Mouse (Mus musculus): Measurements from ENCODE around the gene Atp6v1g1. TPM values are rescaled to one million over a fixed set of nuclear protein-coding genes. Genes with fewer than 3 reads are reported as not detected.

The Atp6v1g1 gene
- polyA plus RNA-seq, 1 experiment, result 83.4 TPM

DNA sequence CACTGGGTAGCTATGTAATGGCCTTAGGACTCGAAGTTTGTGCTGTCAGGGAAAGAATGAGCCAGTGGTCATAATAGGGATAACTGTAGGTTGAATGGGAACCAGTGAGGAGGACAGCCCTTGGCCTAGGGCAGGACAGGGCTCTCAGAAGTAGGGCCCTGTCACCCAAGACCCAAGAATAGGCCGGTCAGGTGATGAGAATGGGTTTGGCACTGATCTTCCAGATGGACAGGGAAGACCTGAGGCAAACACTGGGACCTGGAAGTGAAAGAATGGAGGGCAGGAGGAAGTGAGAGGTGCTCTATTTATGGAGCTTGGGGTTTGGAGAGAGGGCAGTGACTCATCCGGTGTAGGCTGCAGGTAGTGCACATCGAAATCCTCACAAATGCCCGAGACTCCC is 12.1 kb downstream of the Atp6v1g1 start:
- peaks cover 28% of the 10 kb centered on the region for H3K4me1 ChIP-seq (ENCODE audit: control insufficient read depth, insufficient read depth, low read length)

DNA sequence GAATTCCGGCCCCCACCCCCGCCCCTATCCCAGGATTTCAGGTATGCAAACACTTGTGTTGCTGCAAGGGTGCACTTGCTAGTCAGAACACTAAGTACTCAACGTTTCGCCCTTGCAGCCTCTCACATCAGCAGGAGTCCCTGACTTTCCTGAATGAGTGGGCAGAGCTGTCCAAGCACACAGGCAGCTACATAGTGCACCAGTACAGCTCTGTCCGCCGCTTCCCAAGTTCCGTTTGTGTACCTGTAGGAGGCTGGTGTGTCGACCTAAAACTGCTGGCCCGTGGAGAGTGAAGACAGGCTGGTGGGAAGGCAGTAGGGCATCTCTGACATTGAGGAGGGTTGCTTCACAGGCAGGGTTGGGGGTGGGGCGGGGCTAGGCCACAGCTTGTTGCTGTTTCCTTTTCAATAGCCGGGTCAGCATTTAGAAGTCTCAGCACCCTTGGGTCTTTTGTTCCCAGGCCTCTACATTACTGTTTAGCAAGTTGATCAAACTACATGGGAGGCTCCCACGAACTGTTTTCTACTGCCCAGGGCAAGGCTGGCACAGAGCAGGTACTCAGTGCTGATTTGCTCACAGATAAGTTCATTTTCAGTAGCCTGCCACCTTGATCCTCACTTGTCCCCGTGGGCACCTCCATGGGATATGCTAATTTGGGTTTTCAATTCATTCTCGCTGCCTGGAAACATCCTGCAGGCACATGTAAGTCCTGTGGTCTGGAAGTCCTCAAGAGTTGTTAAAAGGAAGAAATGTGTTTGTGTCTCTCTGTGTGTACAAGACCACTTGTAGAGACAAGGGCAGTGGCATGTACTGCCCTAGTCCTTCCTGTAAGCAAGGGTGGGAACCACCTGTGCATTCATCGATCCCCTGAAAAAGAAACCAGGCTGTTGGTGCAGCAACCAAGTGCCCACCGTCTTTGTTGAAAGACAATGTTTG is 12.8 kb downstream of the Atp6v1g1 start:
- Histone ChIP-seq H3K4me3 (ENCODE audit: control insufficient read depth, low read depth, low read length) (no peak overlapping the region), H3K4me1 (ENCODE audit: control insufficient read depth, insufficient read depth, low read length) (peaks cover 28% of the 10 kb centered on the region), H3K27ac (ENCODE audit: control insufficient read depth, insufficient read depth, low read depth, low read length) (peak overlapping the region; percentile 5; the same call in 1 of the 2 replicates), H3K27me3 (ENCODE audit: control insufficient read depth, insufficient read depth, low read length) (no peaks in the 10 kb centered on the region), H3K36me3 (ENCODE audit: control insufficient read depth, insufficient read depth, low read length) (no peaks in the 10 kb centered on the region)
- TF ChIP-seq POLR2A (IDR thresholded peaks at IDR 0.05; ENCODE audit: control insufficient read depth, low read depth, low read length), result no peak
- no peak for TF ChIP-seq CTCF (IDR thresholded peaks at IDR 0.05; ENCODE audit: control insufficient read depth, insufficient read depth, insufficient replicate concordance, low read depth, low read length)

More for the DNA sequence above, 12.1 kb downstream of the Atp6v1g1 start:
- Histone ChIP-seq H3K27ac (ENCODE audit: control insufficient read depth, insufficient read depth, low read depth, low read length) (no peak overlapping the region), H3K4me3 (ENCODE audit: control insufficient read depth, low read depth, low read length) (no peak overlapping the region; the same call in 1 of the 2 replicates), H3K27me3 (ENCODE audit: control insufficient read depth, insufficient read depth, low read length) (no peaks in the 10 kb centered on the region), H3K36me3 (ENCODE audit: control insufficient read depth, insufficient read depth, low read length) (no peaks in the 10 kb centered on the region)
- no peak for TF ChIP-seq CTCF (IDR thresholded peaks at IDR 0.05; ENCODE audit: control insufficient read depth, insufficient read depth, insufficient replicate concordance, low read depth, low read length)
- no peak for TF ChIP-seq POLR2A (IDR thresholded peaks at IDR 0.05; ENCODE audit: control insufficient read depth, low read depth, low read length)

DNA sequence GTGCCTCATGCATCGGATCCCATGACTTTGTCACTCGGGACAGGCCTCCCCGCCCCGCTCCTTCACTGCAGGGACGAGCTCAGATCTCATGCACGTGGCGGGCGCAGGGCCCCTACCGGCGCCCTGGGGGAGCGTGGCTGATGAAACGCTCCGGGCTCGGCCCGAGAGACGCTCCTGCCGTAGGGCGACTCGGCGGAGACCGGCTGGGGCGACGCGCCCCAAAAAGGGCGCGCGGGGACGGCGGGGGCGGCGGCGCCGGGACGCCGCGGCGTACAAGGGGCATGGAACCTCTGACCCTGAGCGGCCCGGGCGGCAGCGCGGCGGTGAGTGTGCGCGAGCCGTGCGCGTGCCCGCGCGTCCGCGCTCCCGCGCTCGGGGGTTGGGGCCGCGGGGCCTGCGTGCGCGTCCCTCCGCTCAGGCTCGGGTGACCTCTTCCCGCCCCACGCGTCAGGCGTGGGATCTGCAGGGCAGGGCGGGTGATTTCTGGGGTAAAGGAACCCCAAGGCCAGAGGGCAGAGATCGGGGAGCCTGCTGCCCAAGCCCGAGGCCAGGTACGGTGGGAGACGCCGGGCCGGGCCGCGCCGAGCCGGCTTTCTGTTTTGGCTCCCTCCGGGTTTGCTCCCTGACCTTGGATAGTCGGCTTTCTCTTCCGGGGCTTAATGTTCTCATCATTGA is 14.0 kb downstream of the Atp6v1g1 start, which contains the start of gene Tmem268:
TSS of gene Tmem268 (plus strand) at position 375 of the 675 bp plus-strand sequence.
- H3K4me3 ChIP-seq (ENCODE audit: control insufficient read depth, low read depth, low read length), result peak within 1 kb of the TSS; percentile 96
- TF ChIP-seq CTCF (IDR thresholded peaks at IDR 0.05; ENCODE audit: control insufficient read depth, insufficient read depth, insufficient replicate concordance, low read depth, low read length) (no peak), POLR2A (IDR thresholded peaks at IDR 0.05; ENCODE audit: control insufficient read depth, low read depth, low read length) (peak; percentile 65; the same call in 1 of the 2 replicates)
- no peaks in the 10 kb centered on the region for H3K27me3 ChIP-seq (ENCODE audit: control insufficient read depth, insufficient read depth, low read length)
- no peaks in the 10 kb centered on the region for H3K36me3 ChIP-seq (ENCODE audit: control insufficient read depth, insufficient read depth, low read length)
- H3K27ac ChIP-seq (ENCODE audit: control insufficient read depth, insufficient read depth, low read depth, low read length), result peak within 1 kb of the TSS; percentile 75
- peaks cover 28% of the 10 kb centered on the region for H3K4me1 ChIP-seq (ENCODE audit: control insufficient read depth, insufficient read depth, low read length)

DNA sequence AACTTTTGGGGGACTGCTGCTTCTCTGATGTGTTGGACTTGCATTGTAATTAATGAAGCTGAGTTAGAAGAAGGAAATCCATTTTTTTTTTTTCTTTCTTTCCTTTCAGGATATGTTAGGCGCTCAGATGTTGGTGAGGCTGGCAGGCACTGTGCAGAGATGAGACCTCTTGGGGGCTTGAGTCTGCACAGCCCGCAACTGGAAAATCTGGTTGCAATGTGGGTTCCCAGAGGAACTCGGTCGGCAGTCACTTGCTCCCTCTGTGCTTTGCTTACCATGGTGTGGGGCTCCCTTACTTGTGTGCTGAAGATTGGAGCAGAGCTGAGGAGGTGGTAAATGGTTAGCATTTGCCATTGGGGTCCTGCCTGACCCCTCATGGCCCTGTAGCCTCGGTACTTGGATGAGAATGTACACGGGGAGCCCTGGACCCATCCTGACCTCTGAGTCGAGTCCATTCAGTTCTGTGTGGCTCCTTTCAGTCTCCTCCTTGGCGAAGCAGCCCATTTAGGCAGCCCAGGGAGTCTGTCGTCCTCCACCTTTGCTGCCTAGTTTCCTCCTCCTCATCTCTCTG is 14.6 kb downstream of the Atp6v1g1 start:
- Histone ChIP-seq H3K27ac (ENCODE audit: control insufficient read depth, insufficient read depth, low read depth, low read length) (peak overlapping the region; percentile 75), H3K36me3 (ENCODE audit: control insufficient read depth, insufficient read depth, low read length) (no peaks in the 10 kb centered on the region), H3K4me3 (ENCODE audit: control insufficient read depth, low read depth, low read length) (peak overlapping the region; percentile 96), H3K27me3 (ENCODE audit: control insufficient read depth, insufficient read depth, low read length) (no peaks in the 10 kb centered on the region), H3K4me1 (ENCODE audit: control insufficient read depth, insufficient read depth, low read length) (peaks cover 28% of the 10 kb centered on the region)
- no peak for TF ChIP-seq CTCF (IDR thresholded peaks at IDR 0.05; ENCODE audit: control insufficient read depth, insufficient read depth, insufficient replicate concordance, low read depth, low read length)
- TF ChIP-seq POLR2A (IDR thresholded peaks at IDR 0.05; ENCODE audit: control insufficient read depth, low read depth, low read length), result no peak

DNA sequence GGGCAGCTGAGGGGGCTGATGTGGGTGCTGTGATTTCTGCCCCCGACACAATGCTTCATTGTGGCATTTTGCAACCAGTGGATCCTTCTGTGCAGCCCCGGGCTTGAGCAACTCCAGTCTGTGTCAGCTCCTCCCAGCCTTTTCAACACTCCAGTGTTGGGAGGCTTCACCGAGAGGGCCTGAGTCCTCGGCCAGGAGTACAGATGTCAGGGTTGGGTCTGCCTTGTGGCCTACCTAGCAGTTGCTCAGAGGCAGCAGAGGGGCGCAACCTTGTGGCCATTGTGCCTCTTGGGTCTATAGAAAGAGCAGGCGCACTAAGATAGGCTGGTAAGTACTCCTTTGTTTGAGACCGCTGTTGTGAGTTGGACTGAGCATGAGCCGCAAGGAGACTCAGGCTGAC is 15.5 kb downstream of the Atp6v1g1 start:
- Histone ChIP-seq H3K27ac (ENCODE audit: control insufficient read depth, insufficient read depth, low read depth, low read length) (0 out of 2 replicates have a peak overlapping the region, but pooled peaks have one; percentile 25), H3K4me1 (ENCODE audit: control insufficient read depth, insufficient read depth, low read length) (peaks cover 28% of the 10 kb centered on the region), H3K36me3 (ENCODE audit: control insufficient read depth, insufficient read depth, low read length) (no peaks in the 10 kb centered on the region)

DNA sequence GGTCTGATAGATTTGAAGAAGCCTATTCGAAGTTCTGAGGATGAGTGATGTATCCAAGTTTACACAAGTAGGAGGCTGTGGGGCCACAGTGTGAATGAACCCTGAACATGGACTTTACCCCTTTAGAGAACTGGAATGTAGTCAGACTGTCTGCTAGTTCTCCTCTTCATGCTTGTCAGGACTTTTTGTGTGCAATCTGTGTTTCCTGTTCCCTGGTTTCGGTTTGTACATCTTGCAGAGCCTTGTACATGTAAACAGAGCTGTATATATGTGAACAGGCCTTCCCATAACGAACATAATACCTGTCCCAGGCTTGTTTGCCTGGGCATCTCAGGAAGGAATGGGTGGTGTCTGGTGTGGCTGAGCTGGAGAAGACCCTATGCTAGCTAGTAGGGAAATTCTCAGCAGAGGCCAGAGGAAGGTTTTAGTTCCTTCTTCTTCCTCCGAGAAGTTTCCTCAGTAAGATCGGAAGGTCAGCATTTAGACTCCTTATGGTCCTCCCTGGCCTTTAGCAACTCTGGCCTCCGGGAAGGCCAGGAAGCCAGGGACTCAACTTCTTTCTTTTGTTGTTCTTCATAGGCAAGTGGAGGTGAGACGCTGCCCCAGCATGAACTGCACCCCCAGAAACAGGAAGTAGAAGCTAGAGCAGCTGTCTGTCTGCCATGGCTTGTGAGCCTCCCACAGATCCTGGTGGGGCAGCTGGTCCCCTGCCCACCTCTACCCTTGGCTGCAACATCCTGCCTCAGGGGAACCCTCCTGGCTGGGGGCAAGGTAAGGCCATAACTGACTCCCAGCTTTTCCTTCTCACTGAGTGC is 17.5 kb downstream of the Atp6v1g1 start:
- Histone ChIP-seq H3K27me3 (ENCODE audit: control insufficient read depth, insufficient read depth, low read length) (no peaks in the 10 kb centered on the region), H3K36me3 (ENCODE audit: control insufficient read depth, insufficient read depth, low read length) (no peaks in the 10 kb centered on the region), H3K4me3 (ENCODE audit: control insufficient read depth, low read depth, low read length) (no peak overlapping the region), H3K27ac (ENCODE audit: control insufficient read depth, insufficient read depth, low read depth, low read length) (no peak overlapping the region), H3K4me1 (ENCODE audit: control insufficient read depth, insufficient read depth, low read length) (peaks cover 27% of the 10 kb centered on the region)
- TF ChIP-seq CTCF (IDR thresholded peaks at IDR 0.05; ENCODE audit: control insufficient read depth, insufficient read depth, insufficient replicate concordance, low read depth, low read length) (no peak), POLR2A (IDR thresholded peaks at IDR 0.05; ENCODE audit: control insufficient read depth, low read depth, low read length) (no peak)

More for the DNA sequence above, 15.5 kb downstream of the Atp6v1g1 start:
- Histone ChIP-seq H3K4me3 (ENCODE audit: control insufficient read depth, low read depth, low read length) (no peak overlapping the region), H3K27me3 (ENCODE audit: control insufficient read depth, insufficient read depth, low read length) (no peaks in the 10 kb centered on the region)
- no peak for TF ChIP-seq POLR2A (IDR thresholded peaks at IDR 0.05; ENCODE audit: control insufficient read depth, low read depth, low read length)
- no peak for TF ChIP-seq CTCF (IDR thresholded peaks at IDR 0.05; ENCODE audit: control insufficient read depth, insufficient read depth, insufficient replicate concordance, low read depth, low read length)

Measured in testis, adult 2 months (tissue).